Mouse (Mus musculus): ENCODE results near the gene Pter.

Gene Pter

DNA sequence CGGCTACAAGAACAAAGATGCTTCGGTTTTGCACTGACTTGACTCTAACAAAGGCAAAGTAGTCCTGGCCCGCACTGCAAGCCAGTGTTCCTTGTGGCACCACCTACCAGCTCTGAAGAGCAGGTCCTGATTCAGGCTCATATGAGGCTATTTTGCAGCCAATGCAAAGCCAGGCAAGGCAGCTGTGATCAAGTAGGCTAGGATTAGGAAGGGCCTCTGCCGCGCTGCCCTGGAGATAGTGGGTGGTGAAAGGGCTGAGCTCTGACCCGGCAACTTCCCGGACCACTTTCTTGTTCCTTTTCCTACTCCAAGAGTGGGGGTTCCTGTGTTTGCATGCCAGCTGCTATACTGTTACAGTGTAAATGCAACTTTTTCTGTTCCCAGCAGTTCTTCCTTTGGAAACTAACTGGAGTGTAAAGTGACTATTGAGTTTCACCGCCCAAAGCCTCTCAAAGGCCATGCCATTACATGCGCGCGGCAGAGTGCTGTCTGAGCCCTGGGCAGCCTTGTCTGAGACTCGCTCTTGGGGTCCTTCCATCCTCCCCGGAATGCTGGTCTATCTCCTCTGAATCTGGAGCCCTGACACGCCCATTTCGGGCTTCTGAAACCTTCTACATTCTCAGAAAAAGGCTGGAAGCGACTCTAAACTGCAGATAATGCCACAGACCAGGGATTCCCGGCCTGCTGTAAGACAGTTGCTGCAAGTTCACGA, 85.6 kb downstream of the Pter start:
- DNase-seq (ENCODE audit: low spot score in 2 of 2): no peak

DNA sequence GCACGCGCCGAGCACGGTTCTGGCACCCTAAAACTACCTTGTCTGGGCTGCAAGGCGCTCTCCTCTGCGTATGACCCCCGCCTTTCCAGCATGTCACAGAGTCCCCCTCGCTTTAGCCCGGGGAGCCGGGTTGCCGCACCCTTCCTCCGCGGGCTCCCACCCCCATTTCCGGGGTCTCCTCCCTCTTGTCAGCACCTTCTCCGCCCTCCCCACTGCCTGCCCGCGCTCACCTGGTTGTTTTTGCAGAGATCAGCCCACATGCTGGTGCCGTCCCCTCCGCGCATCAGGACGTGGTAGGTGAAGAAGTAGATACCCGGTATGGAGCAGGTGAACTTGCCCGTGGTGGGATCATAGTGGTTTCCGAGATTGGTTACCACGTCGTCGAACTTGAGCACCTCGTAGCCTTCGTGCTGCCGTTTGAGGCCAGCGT, 86.2 kb downstream of the Pter start:
- peak in 1 of 2 experiments; percentile 10 for DNase-seq (ENCODE audit: low spot score in 2 of 2)

DNA sequence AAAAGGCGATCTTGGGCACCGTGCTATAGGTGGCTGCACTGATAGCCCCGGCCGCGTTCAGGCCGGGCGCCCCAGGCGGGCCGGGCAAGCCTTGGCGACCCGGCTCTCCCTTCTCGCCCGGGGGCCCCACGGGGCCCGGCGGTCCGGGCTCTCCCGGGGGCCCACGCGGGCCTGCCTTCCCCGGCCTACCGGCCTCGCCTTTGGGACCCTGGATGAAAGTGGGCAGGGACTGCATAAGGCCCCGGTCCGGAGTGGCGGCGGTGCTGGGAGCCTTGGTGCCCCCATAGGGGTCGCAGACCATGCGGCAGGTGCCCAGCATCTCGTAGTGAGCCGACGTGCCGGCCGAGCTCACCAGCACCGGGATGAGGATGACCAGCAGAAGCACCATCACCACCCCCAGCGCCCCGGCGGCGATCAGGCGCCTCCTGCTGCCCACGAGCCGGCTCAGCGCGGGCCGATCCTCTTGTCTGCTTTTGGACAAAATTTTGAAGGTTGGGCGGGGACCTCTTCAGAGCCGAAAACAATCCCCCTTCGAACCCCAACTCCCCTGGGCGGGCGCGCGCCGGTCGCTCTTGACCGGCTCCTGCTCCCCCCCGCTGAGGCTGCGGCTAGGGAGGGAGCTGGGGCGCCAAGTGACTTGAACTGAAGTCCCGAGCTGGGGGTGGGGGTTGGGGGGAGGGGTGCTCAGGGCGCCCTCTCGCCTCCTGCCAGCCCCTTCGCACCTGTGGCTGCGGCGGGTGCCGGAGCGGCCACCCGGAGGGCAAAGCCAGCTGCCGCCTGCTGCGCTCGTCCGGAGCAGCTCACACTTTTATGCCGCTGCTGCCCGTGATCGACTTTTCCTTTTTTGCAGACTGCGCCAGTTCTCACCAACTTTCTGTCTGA, 86.9 kb downstream of the Pter start:
- DNase-seq (ENCODE audit: low spot score in 2 of 2): peak in 1 of 2 experiments; percentile 25

DNA sequence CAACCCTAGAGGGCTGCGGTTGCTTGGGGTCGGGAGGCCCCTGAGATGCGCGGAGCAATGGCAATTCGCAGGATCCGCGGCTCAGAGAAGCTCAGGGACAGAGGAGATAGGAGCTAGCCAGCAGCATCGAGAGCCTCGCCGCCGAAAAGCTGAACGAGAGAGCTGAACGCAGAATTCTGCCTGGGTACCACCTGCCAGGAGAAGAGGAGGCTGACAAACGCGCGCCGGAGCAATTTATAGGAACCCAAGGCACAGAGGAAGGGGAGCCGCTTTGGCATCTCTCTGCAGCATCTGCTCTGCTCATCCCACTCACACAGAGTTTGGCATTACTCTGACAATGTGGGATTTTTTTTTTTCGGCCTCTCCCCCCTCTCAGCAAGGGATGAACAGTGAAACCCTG, 87.6 kb downstream of the Pter start, which contains the start of gene C1ql3:
Gene C1ql3 (minus strand): TSS at position 335 of the 400 bp plus-strand sequence.
- DNase-seq (ENCODE audit: low spot score in 2 of 2): peak; percentile 73 to 74

DNA sequence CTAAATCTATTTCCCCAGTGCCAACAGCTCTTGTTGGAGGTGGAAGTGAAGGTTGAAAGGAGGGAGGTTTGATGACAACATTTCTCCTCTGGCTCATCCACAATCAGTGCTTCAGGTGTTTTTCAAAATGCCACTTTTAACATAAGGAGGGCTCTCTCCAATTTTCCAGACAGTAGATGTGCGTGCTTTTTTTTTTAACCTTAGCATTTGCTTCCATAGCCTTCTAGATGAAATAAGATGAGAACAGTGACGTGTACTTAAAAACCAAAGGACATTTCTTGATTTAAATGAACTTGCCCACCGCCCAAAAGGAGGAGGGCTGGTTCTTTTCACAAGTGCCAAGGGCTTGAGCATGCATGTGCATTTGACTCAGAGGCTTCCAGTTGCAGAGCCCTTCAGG, 88.1 kb downstream of the Pter start:
- no peak for DNase-seq (ENCODE audit: low spot score in 2 of 2)

DNA sequence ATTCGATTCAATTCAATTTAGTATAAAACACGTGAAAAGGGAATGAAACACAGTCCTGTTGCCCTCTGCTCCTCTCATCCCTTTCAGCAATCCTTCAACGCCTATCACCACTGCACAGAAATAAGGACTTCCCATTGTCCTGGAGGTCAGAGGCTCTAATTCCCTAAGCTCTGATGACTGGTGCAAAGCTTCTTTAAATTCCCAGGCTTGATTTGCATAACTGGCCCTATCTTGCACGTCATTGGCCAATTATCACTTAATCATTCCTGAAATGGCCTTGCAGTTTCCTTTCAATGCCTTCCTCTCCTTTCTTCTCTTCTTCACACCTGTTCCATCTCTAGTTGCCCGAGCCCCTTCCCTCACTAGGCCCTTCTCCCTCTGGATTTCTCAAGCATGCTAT, 94.5 kb downstream of the Pter start:
- no peak for DNase-seq (ENCODE audit: low spot score in 2 of 2)

DNA sequence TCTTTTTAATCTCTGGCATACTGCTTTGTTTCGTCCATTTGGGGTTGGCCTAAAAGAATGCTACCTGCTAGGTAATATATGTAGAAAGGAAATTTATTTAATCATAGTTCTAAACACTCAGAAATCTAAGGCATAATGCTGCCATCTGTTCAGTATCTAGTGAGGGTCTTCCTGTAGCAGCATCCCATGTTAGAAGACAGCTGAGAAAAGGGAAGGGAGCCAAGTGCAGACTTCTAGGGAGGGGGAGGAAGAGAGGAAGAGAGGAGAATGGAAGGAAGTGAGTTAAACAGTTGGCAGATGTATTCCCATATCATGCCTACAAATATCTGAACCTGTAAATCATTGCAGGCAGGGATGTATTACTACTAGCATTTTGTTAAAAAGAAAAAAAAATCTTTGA, 95.0 kb downstream of the Pter start:
- no peak for DNase-seq (ENCODE audit: low spot score in 2 of 2)

DNA sequence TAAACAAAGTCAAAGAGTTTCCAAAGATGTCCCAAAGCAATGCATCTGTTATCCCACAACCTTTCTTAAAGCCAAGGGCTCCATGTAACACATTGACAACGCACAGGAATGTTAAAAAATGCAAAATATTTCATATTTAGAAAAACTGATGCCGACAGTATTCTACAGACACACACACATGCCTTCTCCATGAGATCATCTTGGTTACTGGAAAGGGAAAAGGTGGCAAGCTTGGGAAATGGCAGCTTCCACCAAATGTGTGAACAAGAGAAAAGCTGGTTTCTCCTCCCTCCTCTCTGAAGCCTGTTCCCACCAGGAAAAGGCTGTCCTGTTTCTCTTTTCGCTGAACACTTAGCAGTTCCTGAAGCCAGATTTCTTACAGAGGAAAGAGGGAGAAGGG, 114.9 kb downstream of the Pter start:
- no peak for DNase-seq (ENCODE audit: low spot score in 2 of 2)

- DNase-seq (ENCODE audit: low spot score in 2 of 2): no peak
These were observed 115.9 kb downstream of the Pter start for GRCm38 (mm10) chr2:13039785-13040184.

DNA sequence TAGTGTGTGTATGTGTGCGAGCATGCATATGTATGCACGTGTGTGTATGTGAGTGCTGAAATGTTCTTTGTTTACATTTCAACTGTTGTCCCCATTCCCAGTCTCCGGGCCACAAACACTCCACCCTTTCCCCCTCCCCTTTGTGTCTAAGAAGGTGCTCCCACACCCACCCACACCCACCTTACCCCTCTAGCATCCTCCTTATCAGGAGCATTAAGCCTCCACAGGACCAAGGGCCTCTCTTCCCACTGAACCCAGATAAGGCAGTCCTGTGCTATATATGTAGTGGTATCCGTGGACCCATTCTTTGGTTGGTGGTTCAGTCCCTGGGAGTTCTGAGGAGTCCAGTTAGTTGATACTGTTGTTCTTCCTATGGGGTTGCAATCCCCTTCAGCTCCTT, 120.7 kb downstream of the Pter start:
- no peak for DNase-seq (ENCODE audit: low spot score in 2 of 2)

DNA sequence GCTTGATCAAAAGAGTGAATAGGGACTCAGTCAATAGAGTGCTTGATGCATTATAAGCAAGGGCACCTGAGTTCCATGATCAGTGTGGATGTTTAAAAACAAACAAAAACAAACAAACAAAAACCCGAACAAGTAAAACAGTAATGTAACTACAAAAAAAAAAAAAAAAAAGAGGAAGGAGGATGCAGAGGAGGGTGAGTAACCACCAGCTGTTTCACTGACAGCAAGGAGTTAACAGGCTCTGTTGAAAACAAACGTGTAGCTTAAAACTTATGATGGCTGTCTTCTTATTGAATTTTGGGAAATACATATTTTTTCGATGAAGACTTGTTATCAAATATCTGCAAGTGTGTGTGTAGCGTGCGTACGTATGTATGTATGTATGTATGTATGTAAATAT, 124.8 kb downstream of the Pter start:
- no peak for DNase-seq (ENCODE audit: low spot score in 2 of 2)
